Mouse (Mus musculus): ENCODE data around the gene Ap1ar. TPM values are rescaled to one million over a fixed set of nuclear protein-coding genes. Genes with fewer than 3 reads are reported as not detected.

Ap1ar gene
- total RNA-seq (2015), result 60.0 and 69.6 TPM in 2 replicates
- 56.3 and 71.7 TPM in 2 replicates for total RNA-seq (2017)

- ATAC-seq (replicated peaks; ENCODE audit: poor library complexity), result peak; percentile 93
These were observed at the start of gene Ap1ar for GRCm38 (mm10) chr3:127837154-127837865. Ap1ar (minus strand) TSS chr3:127837523.

GRCm38 (mm10) chr3:127881684-127882083 is 44.4 kb upstream of the Ap1ar start:
- ATAC-seq (replicated peaks; ENCODE audit: poor library complexity), result no peak

GRCm38 (mm10) chr3:127879968-127880367 is 42.6 kb upstream of the Ap1ar start:
- ATAC-seq (replicated peaks; ENCODE audit: poor library complexity), result peak; percentile 46

GRCm38 (mm10) chr3:127875509-127875908 is 38.2 kb upstream of the Ap1ar start:
- ATAC-seq (replicated peaks; ENCODE audit: poor library complexity), result no peak

- no peak for ATAC-seq (replicated peaks; ENCODE audit: poor library complexity)
These were observed 37.7 kb upstream of the Ap1ar start for GRCm38 (mm10) chr3:127875059-127875458.

GRCm38 (mm10) chr3:127874254-127874883 is 37.0 kb upstream of the Ap1ar start:
- ATAC-seq (replicated peaks; ENCODE audit: poor library complexity), result no peak

- ATAC-seq (replicated peaks; ENCODE audit: poor library complexity), result no peak
These were observed 34.3 kb upstream of the Ap1ar start for GRCm38 (mm10) chr3:127871575-127871974.

GRCm38 (mm10) chr3:127868880-127869279 is 31.6 kb upstream of the Ap1ar start:
- no peak for ATAC-seq (replicated peaks; ENCODE audit: poor library complexity)

- ATAC-seq (replicated peaks; ENCODE audit: poor library complexity), result no peak
These were observed 30.9 kb upstream of the Ap1ar start for GRCm38 (mm10) chr3:127868046-127868758.

- peak; percentile 38 for ATAC-seq (replicated peaks; ENCODE audit: poor library complexity)
These were observed 26.9 kb upstream of the Ap1ar start for GRCm38 (mm10) chr3:127864242-127864641.

GRCm38 (mm10) chr3:127863571-127863970 is 26.2 kb upstream of the Ap1ar start:
- no peak for ATAC-seq (replicated peaks; ENCODE audit: poor library complexity)

GRCm38 (mm10) chr3:127862479-127862878 is 25.2 kb upstream of the Ap1ar start:
- ATAC-seq (replicated peaks; ENCODE audit: poor library complexity), result peak; percentile 65

- ATAC-seq (replicated peaks; ENCODE audit: poor library complexity), result no peak
These were observed 24.0 kb upstream of the Ap1ar start for GRCm38 (mm10) chr3:127861340-127861739.

- ATAC-seq (replicated peaks; ENCODE audit: poor library complexity), result peak; percentile 90
These were observed 16.3 kb upstream of the Ap1ar start for GRCm38 (mm10) chr3:127853431-127854206.

GRCm38 (mm10) chr3:127852722-127853121 is 15.4 kb upstream of the Ap1ar start:
- no peak for ATAC-seq (replicated peaks; ENCODE audit: poor library complexity)

GRCm38 (mm10) chr3:127850776-127851646 is 13.7 kb upstream of the Ap1ar start:
- ATAC-seq (replicated peaks; ENCODE audit: poor library complexity), result no peak

- ATAC-seq (replicated peaks; ENCODE audit: poor library complexity), result 0 out of 2 replicates have a peak, but pooled peaks have one; percentile 9
These were observed 12.6 kb upstream of the Ap1ar start for GRCm38 (mm10) chr3:127849922-127850321.

GRCm38 (mm10) chr3:127848088-127848808 is 10.9 kb upstream of the Ap1ar start:
- peak; percentile 73 for ATAC-seq (replicated peaks; ENCODE audit: poor library complexity)

GRCm38 (mm10) chr3:127843941-127844327 is 6.6 kb upstream of the Ap1ar start:
- ATAC-seq (replicated peaks; ENCODE audit: poor library complexity), result no peak
